Mouse (Mus musculus): ENCODE results near the gene Litaf.

- TF ChIP-seq CTCF (IDR thresholded peaks at IDR 0.05), result no peak
- no peak for TF ChIP-seq EP300 (IDR thresholded peaks at IDR 0.05)
Measured at GRCm38 (mm10) chr16:10937497-10937896, 128.5 kb downstream of the Litaf start.
